Mouse (Mus musculus) lung, adult 18-20 months (tissue): ENCODE measurements at regions not wholly inside any gene's neighbourhood (a gene's known extent, or its start where the extent isn't known, plus 50 kb on each side); places are given as distances from the start of the nearest gene placed in this dataset.
"Not testable (repeated sequence)": the region's sequence is repeated elsewhere in the genome, so short reads cannot be mapped to it uniquely, and the experiment has no call there.

ENCODE experiments used
- DNase-seq, 2 experiments: peaks; one replicate each; pipeline ENCODE4 v3.0.0; 2022; ENCODE audit warnings: mixed read lengths in 2 of 2

GRCm38 (mm10) chr10:117567379-117568137 is 61.7 kb upstream of the Cpm start:
- no peak for DNase-seq

- no peak for DNase-seq
Observed at GRCm38 (mm10) chr10:117566648-117567378, 62.5 kb upstream of the Cpm start.

- no peak for DNase-seq
Observed at GRCm38 (mm10) chr10:117566204-117566603, 63.1 kb upstream of the Cpm start.

GRCm38 (mm10) chr10:117565529-117566086 is 63.7 kb upstream of the Cpm start:
- DNase-seq = no peak

- DNase-seq = no peak
Observed at GRCm38 (mm10) chr10:117565110-117565509, 64.2 kb upstream of the Cpm start.

GRCm38 (mm10) chr10:117564118-117565040 is 64.9 kb upstream of the Cpm start:
- DNase-seq = no peak

GRCm38 (mm10) chr10:117563429-117564117 is 65.7 kb upstream of the Cpm start:
- no peak for DNase-seq

- DNase-seq = not testable (repeated sequence)
Observed at GRCm38 (mm10) chr10:117562850-117563248, 66.5 kb upstream of the Cpm start.

GRCm38 (mm10) chr10:117561909-117562849 is 67.1 kb upstream of the Cpm start:
- no peak for DNase-seq

- no peak for DNase-seq
Observed at GRCm38 (mm10) chr10:117561279-117561820, 68.0 kb upstream of the Cpm start.

GRCm38 (mm10) chr10:117560396-117561278 is 68.7 kb upstream of the Cpm start:
- no peak for DNase-seq

- peak in 1 of 2 experiments; percentile 14 for DNase-seq
Observed at GRCm38 (mm10) chr10:117559615-117560395, 69.5 kb upstream of the Cpm start.

GRCm38 (mm10) chr10:117558891-117559614 is 70.2 kb upstream of the Cpm start:
- no peak for DNase-seq

- no peak for DNase-seq
Observed at GRCm38 (mm10) chr10:117558292-117558800, 71.0 kb upstream of the Cpm start.

GRCm38 (mm10) chr10:117557666-117558065 is 71.6 kb upstream of the Cpm start:
- no peak for DNase-seq

GRCm38 (mm10) chr10:117556851-117557542 is 72.3 kb upstream of the Cpm start:
- DNase-seq = no peak
